Mouse (Mus musculus): ENCODE data around the gene Pex14. TPM values are rescaled to one million over a fixed set of nuclear protein-coding genes. Genes with fewer than 3 reads are reported as not detected.

Gene Pex14
- polyA plus RNA-seq, 1 experiment from 2014 or later: 51.1 TPM

GRCm38 (mm10) chr4:148922221-148922700 is 177.4 kb downstream of the Pex14 start:
- Histone ChIP-seq H3K9me3 (no peaks in the 10 kb centered on the region), H3K4me2 (peak overlapping the region; percentile 33), H3K4me1 (peaks cover 66% of the 10 kb centered on the region), H3K4me3 (no peak overlapping the region), H3K9ac (no peak overlapping the region), H3K27me3 (peaks cover 19% of the 10 kb centered on the region), H3K36me3 (no peaks in the 10 kb centered on the region), H3K27ac (peak overlapping the region; percentile 78)
- ATAC-seq (ENCODE audit: borderline replicate concordance, extremely low read depth, low FRiP score, low TSS enrichment): no peak
- 17% methylated on average over 16 of the region's 16 CpGs for WGBS

- no peak overlapping the region for H3K4me2 ChIP-seq
- no peaks in the 10 kb centered on the region for H3K36me3 ChIP-seq
- H3K4me3 ChIP-seq: no peak overlapping the region
- H3K4me1 ChIP-seq: peaks cover 50% of the 10 kb centered on the region
- no peaks in the 10 kb centered on the region for H3K9me3 ChIP-seq
- H3K9ac ChIP-seq: no peak overlapping the region
- no peak for ATAC-seq (ENCODE audit: borderline replicate concordance, extremely low read depth, low FRiP score, low TSS enrichment)
- WGBS: 64% methylated on average over 11 of the region's 11 CpGs
- H3K27me3 ChIP-seq: peaks cover 19% of the 10 kb centered on the region
- H3K27ac ChIP-seq: peak overlapping the region; percentile 11; the same call in 1 of the 2 replicates
These were observed 179.1 kb downstream of the Pex14 start for GRCm38 (mm10) chr4:148920610-148921009.

GRCm38 (mm10) chr4:148918707-148919447 is 180.8 kb downstream of the Pex14 start:
- 60% methylated on average over 15 of the region's 15 CpGs for WGBS
- peaks cover 19% of the 10 kb centered on the region for H3K27me3 ChIP-seq
- ATAC-seq (ENCODE audit: borderline replicate concordance, extremely low read depth, low FRiP score, low TSS enrichment): no peak
- peaks cover 43% of the 10 kb centered on the region for H3K4me1 ChIP-seq
- H3K9me3 ChIP-seq: no peaks in the 10 kb centered on the region
- no peaks in the 10 kb centered on the region for H3K36me3 ChIP-seq
- H3K4me2 ChIP-seq: no peak overlapping the region
- H3K27ac ChIP-seq: no peak overlapping the region
- no peak overlapping the region for H3K9ac ChIP-seq
- H3K4me3 ChIP-seq: no peak overlapping the region

GRCm38 (mm10) chr4:148915849-148916248 is 183.8 kb downstream of the Pex14 start:
- Histone ChIP-seq H3K36me3 (no peaks in the 10 kb centered on the region), H3K9ac (no peak overlapping the region), H3K27ac (no peak overlapping the region), H3K4me2 (no peak overlapping the region), H3K4me1 (peaks cover 29% of the 10 kb centered on the region), H3K4me3 (no peak overlapping the region), H3K27me3 (peaks cover 2% of the 10 kb centered on the region; the same call in 1 of the 2 replicates), H3K9me3 (no peaks in the 10 kb centered on the region)
- ATAC-seq (ENCODE audit: borderline replicate concordance, extremely low read depth, low FRiP score, low TSS enrichment): no peak
- WGBS: 86% methylated on average over 14 of the region's 15 CpGs

GRCm38 (mm10) chr4:148914863-148915622 is 184.6 kb downstream of the Pex14 start:
- Histone ChIP-seq H3K9me3 (no peaks in the 10 kb centered on the region), H3K27ac (no peak overlapping the region), H3K4me2 (no peak overlapping the region), H3K9ac (no peak overlapping the region), H3K4me1 (peaks cover 35% of the 10 kb centered on the region), H3K4me3 (no peak overlapping the region), H3K27me3 (no peaks in the 10 kb centered on the region; the same call in 1 of the 2 replicates), H3K36me3 (no peaks in the 10 kb centered on the region)
- peak; percentile 64; the same call in 1 of the 2 replicates for ATAC-seq (ENCODE audit: borderline replicate concordance, extremely low read depth, low FRiP score, low TSS enrichment)
- 41% methylated on average over 10 of the region's 10 CpGs for WGBS

- Histone ChIP-seq H3K4me3 (no peak overlapping the region), H3K36me3 (no peaks in the 10 kb centered on the region), H3K4me2 (no peak overlapping the region), H3K27ac (no peak overlapping the region), H3K4me1 (peaks cover 35% of the 10 kb centered on the region), H3K9me3 (no peaks in the 10 kb centered on the region), H3K9ac (no peak overlapping the region), H3K27me3 (no peaks in the 10 kb centered on the region)
- WGBS: 53% methylated on average over 8 of the region's 8 CpGs
- no peak for ATAC-seq (ENCODE audit: borderline replicate concordance, extremely low read depth, low FRiP score, low TSS enrichment)
These were observed 186.7 kb downstream of the Pex14 start for GRCm38 (mm10) chr4:148912826-148913590.

GRCm38 (mm10) chr4:148912134-148912533 is 187.5 kb downstream of the Pex14 start:
- no peak overlapping the region for H3K4me2 ChIP-seq
- H3K27ac ChIP-seq: no peak overlapping the region
- no peaks in the 10 kb centered on the region for H3K9me3 ChIP-seq
- no peak for ATAC-seq (ENCODE audit: borderline replicate concordance, extremely low read depth, low FRiP score, low TSS enrichment)
- H3K9ac ChIP-seq: no peak overlapping the region
- H3K27me3 ChIP-seq: no peaks in the 10 kb centered on the region
- H3K4me3 ChIP-seq: no peak overlapping the region
- peaks cover 36% of the 10 kb centered on the region for H3K4me1 ChIP-seq
- 40% methylated on average over 7 of the region's 7 CpGs for WGBS
- no peaks in the 10 kb centered on the region for H3K36me3 ChIP-seq

Other genes with a start within 250 kb of the Pex14 start
- 31.6 and 33.6 TPM in 2 replicates for gene Dffa, start 4.3 kb upstream of the Pex14 start, polyA plus RNA-seq (2015; fragmentation: Nextera tagmentation; extraction: Ambion mirVana)
- 0.39 TPM in 1 of 2 replicates, not detected in the other for gene Cort, start 26.9 kb upstream of the Pex14 start, polyA plus RNA-seq (2015; fragmentation: Nextera tagmentation; extraction: Ambion mirVana)
- 36.2 and 40.7 TPM in 2 replicates for gene Cenps, start 37.8 kb upstream of the Pex14 start, polyA plus RNA-seq (2015; fragmentation: Nextera tagmentation; extraction: Ambion mirVana)
- gene Pgd, start 66.9 kb upstream of the Pex14 start, polyA plus RNA-seq (2015; fragmentation: Nextera tagmentation; extraction: Ambion mirVana): 117 TPM in 2 replicates
- gene Kif1b, start 207.8 kb upstream of the Pex14 start, polyA plus RNA-seq (2015; fragmentation: Nextera tagmentation; extraction: Ambion mirVana): 34.4 and 36.5 TPM in 2 replicates